Mouse (Mus musculus) layer of hippocampus, postnatal 14 days (tissue): ENCODE results near the gene Otud1. TPM values are rescaled to one million over a fixed set of nuclear protein-coding genes. Genes with fewer than 3 reads are reported as not detected.
A peak's percentile ranks its signal among the peaks of the same experiment; 100 is the strongest.

Experiments used
- DNase-seq, 2 experiments: peaks; one replicate each; pipeline ENCODE4 v3.0.0; 2021 to 2022; ENCODE audit warnings: low spot score in 2 of 2, mixed read lengths in 1 of 2
- long read RNA-seq, 2 experiments: library from polyadenylated mRNA; stranded (forward); transcript quantifications; one replicate each; pipeline ENCODE4 v2.0.0; 2021
- total RNA-seq, 2 experiments: library from RNA; stranded (reverse); gene quantifications; 2 replicates each; pipeline ENCODE4 v1.2.3; 2021

Gene Otud1
- 1 to 10 TPM; 7.8 to 9.1 TPM for total RNA-seq
- long read RNA-seq, experiment 1, transcript Otud1-201 (1 exons, 2,832 nt): major isoform, 15 of 15 reads
- long read RNA-seq, experiment 1, partial matches to known transcripts: 0 of 15 reads
- long read RNA-seq, experiment 1, other reads (novel, unspliced or antisense): 0 of 15 reads
- long read RNA-seq, experiment 2, transcript Otud1-201 (1 exons, 2,832 nt): major isoform, 17 of 17 reads
- long read RNA-seq, experiment 2, partial matches to known transcripts: 0 of 17 reads
- long read RNA-seq, experiment 2, other reads (novel, unspliced or antisense): 0 of 17 reads

- peak; percentile 91 to 95 for DNase-seq
Observed at GRCm38 (mm10) chr2:19657158-19657874, at the start of gene Otud1. Gene Otud1, plus strand, starts transcription at chr2:19657752.

DNA sequence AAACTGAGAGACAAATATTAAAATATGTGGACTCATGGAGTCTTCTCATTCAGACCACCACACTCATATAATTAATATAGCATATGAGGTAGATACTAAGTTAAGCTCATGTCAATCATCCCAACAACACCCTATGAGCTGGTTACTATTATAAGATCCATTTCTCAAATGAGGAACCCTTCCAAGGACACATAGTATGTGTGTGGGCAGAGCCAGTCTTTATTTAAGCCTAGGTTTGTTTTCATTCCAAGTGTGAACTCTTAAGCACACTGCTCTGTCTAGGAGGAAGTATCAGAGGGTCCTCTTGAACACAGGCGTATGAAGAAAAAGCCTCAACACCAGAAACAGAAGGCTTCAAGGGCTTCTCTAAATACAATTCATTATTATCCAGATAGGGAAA lies 49.7 kb upstream of the Otud1 start:
- DNase-seq: no peak

GRCm38 (mm10) chr2:19608410-19609073 lies 49.0 kb upstream of the Otud1 start:
- DNase-seq: no peak

DNA sequence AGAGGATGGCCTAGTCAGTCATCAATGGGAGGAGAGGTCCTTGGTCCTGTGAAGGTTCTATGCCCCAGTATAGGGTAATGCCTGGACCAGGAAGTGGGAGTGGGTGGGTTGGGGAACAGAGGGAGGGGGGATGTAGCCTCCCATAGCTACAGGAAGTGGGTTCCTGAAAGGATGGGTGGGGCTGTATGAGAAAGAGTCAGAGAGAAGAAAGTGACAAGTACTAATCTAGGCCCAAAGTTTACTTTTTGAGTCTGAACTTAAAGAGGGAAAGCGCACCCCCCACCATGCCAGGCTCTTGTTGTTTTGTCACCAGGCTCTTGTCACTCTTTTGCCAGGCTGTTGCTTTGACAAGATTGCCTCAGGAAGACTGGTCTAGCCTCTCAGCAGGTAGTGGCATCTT lies 35.5 kb upstream of the Otud1 start:
- DNase-seq: no peak

DNA sequence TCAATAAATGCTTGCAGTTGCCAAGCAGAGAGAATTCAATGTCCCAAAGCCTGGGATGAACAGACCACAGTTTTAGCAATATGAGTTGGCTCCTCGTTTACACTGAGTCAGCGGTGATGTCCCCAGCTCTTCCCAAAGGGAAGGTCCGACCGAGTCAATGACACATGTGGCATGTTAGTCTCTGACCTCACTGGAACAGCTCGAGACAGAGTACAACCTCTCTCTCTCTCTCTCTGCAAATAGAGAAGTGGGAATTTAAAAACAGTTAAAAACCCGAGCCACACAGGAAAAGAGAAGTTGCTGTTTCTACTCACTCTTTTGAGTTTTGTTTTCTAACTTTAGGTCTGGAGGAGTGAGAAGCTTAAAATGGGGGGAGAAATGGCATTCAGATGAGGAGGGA lies 30.5 kb upstream of the Otud1 start:
- DNase-seq: no peak

- DNase-seq: no peak
Observed at GRCm38 (mm10) chr2:19627920-19628608, 29.5 kb upstream of the Otud1 start.

- no peak for DNase-seq
Observed at GRCm38 (mm10) chr2:19630544-19630943, 27.0 kb upstream of the Otud1 start.

DNA sequence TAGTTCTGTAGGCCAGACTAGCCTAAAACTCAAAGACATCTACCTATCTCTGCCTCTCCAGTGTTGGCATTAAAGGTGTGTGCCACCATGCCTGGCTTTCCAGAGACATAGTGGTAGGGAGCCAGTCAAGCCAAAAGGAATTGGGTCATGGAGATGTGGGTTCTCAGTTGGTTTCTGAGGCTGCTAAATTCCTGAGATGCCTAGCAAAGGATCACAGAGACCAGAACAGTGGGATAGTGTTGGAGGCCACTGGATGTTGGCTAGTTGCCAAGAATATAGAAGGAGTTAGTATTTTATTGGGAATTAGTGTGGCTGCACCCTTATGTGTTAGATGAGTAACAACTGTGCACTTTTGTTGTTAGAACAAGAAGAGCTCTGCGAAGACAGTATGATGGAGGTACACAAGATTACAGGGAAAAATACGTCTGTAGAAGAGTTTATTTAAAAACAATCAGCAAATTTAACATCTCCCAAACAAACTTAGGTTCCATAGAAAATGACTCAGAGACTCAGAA lies 24.1 kb upstream of the Otud1 start:
- no peak for DNase-seq

GRCm38 (mm10) chr2:19645182-19645581 lies 12.4 kb upstream of the Otud1 start:
- DNase-seq: no peak

DNA sequence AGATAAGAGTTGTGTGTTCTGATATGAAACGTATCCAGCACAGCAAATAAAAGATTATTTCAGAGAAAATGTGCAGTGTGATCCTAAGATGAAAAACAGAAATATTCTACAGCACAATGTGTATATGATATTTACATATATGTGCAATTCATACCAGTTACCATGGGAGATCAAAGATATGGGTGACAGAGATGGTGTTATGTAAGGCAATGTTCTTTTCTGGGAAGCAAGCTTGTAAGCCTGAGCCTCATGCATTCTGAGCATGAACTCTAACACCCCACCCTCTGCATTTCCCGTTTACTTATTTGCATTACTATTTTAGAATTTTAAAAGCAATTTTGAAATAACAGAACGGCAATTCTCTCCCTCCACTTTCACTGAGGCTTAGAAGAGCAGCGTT lies 11.4 kb upstream of the Otud1 start:
- DNase-seq: no peak

GRCm38 (mm10) chr2:19646910-19647309 lies 10.6 kb upstream of the Otud1 start:
- DNase-seq: no peak

DNA sequence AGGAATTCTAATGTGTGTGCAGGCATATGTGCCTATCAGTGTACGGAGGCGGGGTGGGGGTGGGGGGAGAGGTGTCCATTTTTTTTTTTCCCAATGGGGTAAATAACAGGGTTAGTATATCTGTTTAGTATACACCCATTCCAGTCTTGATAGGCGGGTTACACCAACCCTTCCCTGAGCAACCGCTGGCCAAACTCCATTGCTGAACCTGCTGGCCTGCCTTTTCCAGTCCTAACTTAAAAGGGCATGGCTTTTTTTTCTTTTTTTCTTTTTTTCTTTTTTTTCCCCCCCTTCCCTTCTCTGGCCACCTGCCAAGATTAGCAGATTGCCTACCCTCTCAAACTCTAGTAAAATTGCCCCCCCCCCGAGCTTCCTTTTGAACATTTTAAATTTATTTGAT lies 1.1 kb upstream of the Otud1 start:
- no peak for DNase-seq

- DNase-seq: peak; percentile 35 to 55
Observed at GRCm38 (mm10) chr2:19657881-19658589, 483 bp downstream of the Otud1 start.

DNA sequence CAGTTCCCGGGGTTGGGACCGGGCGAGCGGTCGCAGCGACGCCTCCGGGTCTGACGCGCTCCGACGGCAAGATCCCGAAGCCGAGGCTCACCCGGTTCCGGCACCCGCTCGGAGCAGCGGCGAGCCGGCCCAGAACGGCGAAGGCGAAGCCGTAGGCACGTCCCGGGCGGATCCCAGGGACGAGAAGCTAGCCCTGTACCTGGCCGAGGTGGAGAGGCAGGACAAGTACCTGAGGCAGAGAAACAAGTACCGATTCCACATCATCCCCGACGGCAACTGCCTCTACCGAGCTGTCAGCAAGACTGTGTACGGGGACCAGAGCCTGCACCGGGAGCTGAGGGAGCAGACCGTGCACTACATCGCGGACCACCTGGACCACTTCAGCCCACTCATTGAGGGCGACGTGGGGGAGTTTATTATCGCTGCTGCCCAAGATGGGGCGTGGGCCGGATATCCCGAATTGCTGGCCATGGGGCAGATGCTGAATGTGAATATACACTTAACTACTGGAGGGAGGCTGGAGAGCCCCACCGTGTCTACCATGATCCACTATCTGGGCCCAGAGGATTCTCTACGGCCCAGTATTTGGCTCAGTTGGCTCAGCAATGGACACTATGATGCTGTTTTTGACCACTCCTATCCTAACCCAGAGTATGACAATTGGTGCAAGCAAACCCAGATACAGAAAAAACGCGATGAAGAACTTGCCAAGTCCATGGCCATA lies 1.3 kb downstream of the Otud1 start:
- DNase-seq: peak in 1 of 2 experiments; percentile 21

DNA sequence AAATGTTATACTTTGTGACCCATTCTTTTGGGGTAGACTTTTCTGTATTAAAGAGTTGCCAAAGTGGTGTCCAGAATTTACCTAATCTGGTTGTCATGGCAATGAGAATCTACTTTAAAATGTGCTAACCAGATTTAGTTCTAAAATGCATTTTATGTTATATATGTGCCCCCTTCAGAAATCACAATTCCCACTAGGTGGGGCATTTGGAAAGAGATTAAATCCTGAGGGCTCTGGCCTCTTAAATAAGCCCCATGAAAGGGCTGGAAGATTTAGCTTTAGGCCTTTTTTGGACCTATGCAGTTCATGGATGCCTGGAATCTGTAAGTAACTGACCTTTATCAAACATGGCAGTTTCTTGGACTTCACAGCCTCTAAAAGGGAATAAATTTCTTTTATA lies 3.3 kb downstream of the Otud1 start:
- no peak for DNase-seq

- no peak for DNase-seq
Observed at GRCm38 (mm10) chr2:19663146-19663848, 5.7 kb downstream of the Otud1 start.

DNA sequence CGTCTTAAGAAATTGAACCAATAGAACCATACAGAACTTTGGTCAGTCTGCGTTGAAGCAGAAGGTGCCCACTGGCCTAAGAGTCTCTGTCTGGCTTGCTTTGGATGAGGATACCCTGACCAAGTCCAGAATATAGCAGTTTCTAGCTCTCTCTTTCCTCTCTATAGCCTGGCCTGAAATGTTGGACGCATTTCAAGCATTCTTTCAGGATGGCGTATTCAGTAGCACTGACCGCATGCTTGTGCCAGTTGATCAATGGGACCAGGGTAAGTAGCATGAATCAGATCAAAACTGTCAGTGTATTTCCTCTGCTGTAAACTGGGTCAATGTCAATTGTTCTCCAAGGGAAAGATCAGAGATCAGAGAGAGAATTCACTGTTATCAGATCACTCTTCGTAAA lies 6.6 kb downstream of the Otud1 start:
- DNase-seq: no peak

DNA sequence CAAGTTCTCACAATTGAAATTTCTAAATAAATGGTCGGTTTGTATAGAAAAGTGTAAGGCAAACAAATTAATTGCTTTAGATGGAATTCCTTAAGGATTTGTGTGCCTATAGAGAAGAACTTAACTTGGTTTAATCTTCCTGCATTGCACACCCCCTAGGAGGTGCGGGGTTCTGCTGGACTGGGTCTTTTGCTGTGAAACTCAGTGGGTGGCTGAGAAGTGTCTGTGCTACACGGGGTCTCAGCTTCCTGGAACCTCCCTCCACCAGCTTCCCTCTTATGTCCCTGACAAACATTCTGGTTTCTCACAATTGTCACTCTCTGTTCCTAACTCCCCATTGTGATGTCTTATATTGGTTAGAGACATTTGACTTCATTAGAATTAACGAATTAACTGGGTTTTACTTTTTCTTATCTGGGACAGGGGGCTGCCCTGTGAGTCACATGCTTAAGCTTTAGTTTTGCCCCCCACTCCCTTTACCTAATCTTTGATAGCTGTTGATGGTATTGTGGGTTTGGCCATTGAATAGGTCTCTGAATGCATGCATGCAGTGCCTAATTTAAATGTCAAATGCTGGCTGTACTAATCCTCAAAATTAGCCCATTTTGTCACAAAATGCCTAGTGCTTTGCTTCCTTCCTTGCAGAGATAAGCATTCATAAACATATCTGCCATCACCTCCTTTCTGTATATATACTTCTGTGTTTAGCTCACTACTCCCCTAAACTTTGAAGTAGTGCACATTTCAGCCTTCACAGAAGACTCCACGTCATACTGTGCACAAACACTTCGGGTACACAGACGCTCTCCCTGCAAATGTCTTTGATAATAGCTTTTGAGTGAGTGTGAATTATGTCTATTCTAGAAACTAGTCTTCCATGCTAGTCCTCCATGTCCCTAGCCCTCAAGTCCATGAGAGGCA lies 7.3 kb downstream of the Otud1 start:
- no peak for DNase-seq
